Mouse (Mus musculus): ENCODE data around the gene Usp2. TPM values are rescaled to one million over a fixed set of nuclear protein-coding genes. Genes with fewer than 3 reads are reported as not detected.

Gene Usp2
- total RNA-seq (2023; ENCODE audit: inconsistent age) = 15.2 to 23.6 TPM (median 16.0 TPM) in 4 replicates

DNA sequence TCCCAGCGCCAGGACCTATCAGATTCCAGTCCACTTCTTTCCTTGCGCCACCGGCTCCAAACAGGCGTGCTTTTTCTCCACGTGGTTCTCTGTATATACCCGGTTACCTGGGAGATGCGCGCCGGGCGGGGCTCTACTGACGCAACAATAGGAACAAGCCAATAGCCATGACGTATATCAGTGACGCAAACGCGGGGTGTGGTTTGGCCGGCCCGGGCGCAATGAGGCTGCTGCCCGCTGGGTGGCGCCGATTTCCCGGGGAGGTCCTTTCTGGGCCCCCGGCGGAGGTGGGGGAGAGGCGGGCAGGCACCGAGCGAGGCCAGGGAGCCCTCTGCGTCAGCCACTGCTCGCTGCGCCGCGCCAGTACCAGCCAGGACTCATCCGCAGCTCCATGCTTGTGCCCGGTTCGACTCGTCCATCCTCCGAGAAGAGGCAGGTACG lies at the start of gene Usp2:
Gene Usp2 (plus strand): TSS at position 237 of the 441 bp plus-strand sequence.

DNA sequence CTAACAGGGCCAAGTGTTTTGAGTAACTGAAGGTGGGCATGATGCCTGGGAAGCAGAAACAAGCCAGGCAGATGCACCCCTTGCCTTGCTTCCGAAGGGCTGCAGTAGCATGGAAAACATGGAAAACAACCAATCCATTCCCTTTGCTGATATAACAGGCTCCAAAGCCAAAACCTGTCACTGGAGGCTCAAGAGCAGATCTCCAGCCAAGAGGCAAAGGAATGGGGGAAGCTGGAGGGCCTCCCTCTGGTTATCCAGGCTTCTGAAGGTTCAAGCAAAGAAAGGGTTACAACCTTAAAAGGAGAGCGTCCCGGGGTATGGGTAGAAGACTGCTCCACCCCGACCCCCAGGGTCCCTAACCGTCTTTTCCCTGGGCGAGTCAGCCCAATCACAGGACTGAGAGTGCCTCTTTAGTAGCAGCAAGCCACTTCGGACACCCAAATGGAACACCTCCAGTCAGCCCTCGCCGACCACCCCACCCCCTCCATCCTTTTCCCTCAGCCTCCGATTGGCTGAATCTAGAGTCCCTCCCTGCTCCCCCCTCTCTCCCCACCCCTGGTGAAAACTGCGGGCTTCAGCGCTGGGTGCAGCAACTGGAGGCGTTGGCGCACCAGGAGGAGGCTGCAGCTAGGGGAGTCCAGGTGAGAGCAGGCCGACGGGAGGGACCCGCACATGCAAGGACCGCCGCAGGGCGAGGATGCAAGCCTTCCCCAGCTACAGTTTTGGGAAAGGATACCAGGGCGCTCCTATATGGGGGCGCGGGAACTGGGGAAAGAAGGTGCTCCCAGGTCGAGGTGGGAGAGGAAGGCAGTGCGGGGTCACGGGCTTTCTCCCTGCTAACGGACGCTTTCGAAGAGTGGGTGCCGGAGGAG lies 23.7 kb upstream of the Usp2 start, which contains the start of gene Thy1:
Gene Thy1 (plus strand): TSS at position 549 of the 872 bp plus-strand sequence.

GRCm38 (mm10) chr9:44101490-44101889 lies 34.7 kb downstream of the Usp2 start, which contains the start of gene Mfrp:
TSS of gene Mfrp (plus strand) at chr9:44101729.

GRCm38 (mm10) chr9:44107110-44107509 lies 40.3 kb downstream of the Usp2 start, which contains the start of gene C1qtnf5:
TSS of gene C1qtnf5 (plus strand) at chr9:44107245.

GRCm38 (mm10) chr9:44113105-44113789 lies 46.4 kb downstream of the Usp2 start, which contains the start of the genes Gm49380 and Rnf26:
TSS of gene Gm49380 (minus strand) at chr9:44113500.
TSS of gene Rnf26 (minus strand) at chr9:44113517.

GRCm38 (mm10) chr9:44134101-44134850 lies 67.5 kb downstream of the Usp2 start, which contains the start of gene Mcam:
TSS of gene Mcam (plus strand) at chr9:44134469.

Other genes with a start within 250 kb of the Usp2 start
- 1.1 to 3.8 TPM (median 1.7 TPM) in 4 replicates for gene Thy1, start 23.6 kb upstream of the Usp2 start, total RNA-seq (2023; ENCODE audit: inconsistent age)
- 0.24 to 0.78 TPM in 2 of 4 replicates, not detected in the others for gene Mfrp, start 34.7 kb downstream of the Usp2 start, total RNA-seq (2023; ENCODE audit: inconsistent age)
- gene C1qtnf5, start 40.2 kb downstream of the Usp2 start, total RNA-seq (2023; ENCODE audit: inconsistent age) = 0.61 to 1.0 TPM in 2 of 4 replicates, not detected in the others
- 0.22 to 0.39 TPM in 2 of 4 replicates, not detected in the others for gene Gm49380, start 46.5 kb downstream of the Usp2 start, total RNA-seq (2023; ENCODE audit: inconsistent age)
- gene Rnf26, start 46.5 kb downstream of the Usp2 start, total RNA-seq (2023; ENCODE audit: inconsistent age) = 20.9 to 25.0 TPM (median 21.7 TPM) in 4 replicates
- 0.32 to 1.6 TPM (median 0.39 TPM) in 4 replicates for gene Mcam, start 67.4 kb downstream of the Usp2 start, total RNA-seq (2023; ENCODE audit: inconsistent age)
- gene Cbl, start 167.0 kb downstream of the Usp2 start, total RNA-seq (2023; ENCODE audit: inconsistent age) = 130 to 138 TPM (median 133 TPM) in 4 replicates
- not detected in 4 replicates for gene Ccdc153, start 173.7 kb downstream of the Usp2 start, total RNA-seq (2023; ENCODE audit: inconsistent age)
- 0.22 to 0.26 TPM in 2 of 4 replicates, not detected in the others for gene Pdzd3, start 184.4 kb downstream of the Usp2 start, total RNA-seq (2023; ENCODE audit: inconsistent age)
- gene Nlrx1, start 201.6 kb downstream of the Usp2 start, total RNA-seq (2023; ENCODE audit: inconsistent age) = 5.2 to 8.8 TPM (median 6.3 TPM) in 4 replicates
- not detected in 4 replicates for gene Abcg4, start 221.6 kb downstream of the Usp2 start, total RNA-seq (2023; ENCODE audit: inconsistent age)
- 53.5 to 73.3 TPM (median 58.7 TPM) in 4 replicates for gene Hinfp, start 238.7 kb downstream of the Usp2 start, total RNA-seq (2023; ENCODE audit: inconsistent age)